Mouse (Mus musculus) midbrain, embryonic 10.5 days (tissue): ENCODE results near the gene Olfr159. TPM values are rescaled to one million over a fixed set of nuclear protein-coding genes. Genes with fewer than 3 reads are reported as not detected.

Experiments used
- DNase-seq: peaks from one replicate; pipeline ENCODE4 v3.0.0-alpha.2; 2017; ENCODE audit warnings: low spot score
- H3K27ac ChIP-seq: fragments of 300-500 bp; sonication (generic); replicated peaks from 2 replicates; pipeline ENCODE4 v1.5.1; 2016; ENCODE audit warnings: mild to moderate bottlenecking
- H3K27me3 ChIP-seq: fragments of 300-500 bp; sonication (generic); 2 replicates; pipeline ENCODE4 v1.6.1; 2016; ENCODE audit warnings: low read depth, mild to moderate bottlenecking; ENCODE audit not compliant: poor library complexity, severe bottlenecking
- H3K36me3 ChIP-seq: fragments of 300-500 bp; sonication (generic); 2 replicates; pipeline ENCODE4 v1.6.1; 2016; ENCODE audit warnings: mild to moderate bottlenecking, moderate library complexity
- H3K4me1 ChIP-seq: fragments of 300-500 bp; sonication (generic); 2 replicates; pipeline ENCODE4 v1.6.1; 2016
- H3K4me3 ChIP-seq: fragments of 300-500 bp; sonication (generic); 2 replicates; pipeline ENCODE4 v1.5.1; 2016; ENCODE audit warnings: mild to moderate bottlenecking, moderate library complexity
- H3K9me3 ChIP-seq: fragments of 300-500 bp; sonication (generic); replicated peaks from 2 replicates; pipeline ENCODE4 v1.6.1; 2016; ENCODE audit warnings: mild to moderate bottlenecking
- WGBS: fragments of 180-500 bp; shearing (Covaris S2); methylation state at CpG from one replicate; pipeline ENCODE4 v1.1.7; 2016; 5-methylcytosine and 5-hydroxymethylcytosine counted together
- polyA plus RNA-seq: library from polyadenylated mRNA; unstranded; fragments of >200 nt; fragmentation: Nextera tagmentation; extraction: Ambion mirVana; gene quantifications from 2 replicates; pipeline ENCODE4 v1.2.1, GENCODE M21; 2016

Gene Olfr159
- polyA plus RNA-seq, 1 experiment from 2014 or later = not detected

DNA sequence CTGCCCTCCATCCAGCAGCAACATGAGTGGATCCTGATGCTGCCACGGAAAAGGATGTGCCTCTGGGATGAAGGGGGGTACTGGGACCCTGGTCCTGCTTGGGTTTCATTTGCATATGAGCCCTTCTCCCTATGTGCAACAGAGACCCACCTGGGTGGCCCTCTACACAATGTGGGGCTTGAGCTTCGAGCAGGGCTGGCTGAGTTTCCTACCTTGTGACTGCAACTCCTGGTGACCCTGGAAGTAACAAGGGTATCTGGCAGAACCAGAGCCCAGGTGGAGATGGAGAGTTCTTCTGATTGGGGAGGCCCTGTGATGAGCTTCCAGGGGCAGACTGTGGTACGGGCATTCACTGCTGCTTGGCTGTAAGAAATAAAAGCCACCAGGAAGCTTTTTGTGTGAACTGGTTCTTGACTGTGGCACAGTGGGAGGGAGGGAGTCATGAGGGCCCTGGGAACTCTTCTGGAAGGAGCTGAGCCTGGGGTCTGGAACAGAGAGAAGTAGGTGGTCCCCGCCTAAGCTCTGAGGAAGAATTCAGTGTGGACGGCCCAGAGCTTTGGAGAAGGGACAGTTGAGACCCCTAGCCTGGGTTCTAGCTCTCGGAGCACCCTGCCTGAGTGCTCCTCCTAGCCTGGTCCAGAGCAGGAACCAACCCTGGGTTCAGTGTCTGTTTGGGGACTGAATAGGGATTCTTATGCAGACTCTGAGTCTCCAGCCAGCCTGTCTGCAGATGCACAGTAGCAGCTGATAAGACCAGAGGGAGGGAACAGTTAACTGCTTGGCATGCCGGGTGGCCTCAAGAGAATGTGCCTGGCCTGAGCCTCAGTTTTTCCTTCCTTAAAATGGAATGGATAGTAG is 42.9 kb downstream of the Olfr159 start:
- no peak for DNase-seq
- WGBS = 75% methylated on average over 7 of the region's 7 CpGs
- Histone ChIP-seq H3K4me3 (no peak overlapping the region), H3K4me1 (0 out of 2 replicates have a peak, but pooled peaks cover 3% of the 10 kb centered on the region), H3K36me3 (no peaks in the 10 kb centered on the region), H3K9me3 (no peaks in the 10 kb centered on the region), H3K27ac (no peak overlapping the region), H3K27me3 (no peaks in the 10 kb centered on the region)

DNA sequence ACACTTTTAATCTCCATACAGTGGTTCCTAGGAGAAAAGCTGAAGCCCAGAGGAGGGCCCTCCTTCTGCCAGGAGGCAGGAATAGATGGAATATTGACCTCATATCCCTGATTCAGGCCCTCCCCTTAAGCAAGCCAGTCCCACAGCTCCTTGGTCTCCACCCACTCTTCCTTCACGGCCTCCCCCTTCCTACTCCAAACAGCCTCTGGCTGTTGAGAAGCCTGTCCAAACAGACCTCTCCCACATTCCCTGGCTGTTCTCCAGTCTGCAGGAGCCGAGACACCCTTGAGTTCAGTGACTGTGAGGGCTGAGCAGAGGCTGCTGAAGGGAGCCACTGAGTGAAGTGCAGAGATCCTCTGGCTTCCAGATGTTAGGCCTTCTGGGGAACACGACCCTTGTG is 43.8 kb downstream of the Olfr159 start, which contains the start of gene Hrct1:
Gene Hrct1, plus strand, starts transcription at position 194 of the 400 bp plus-strand sequence.
- WGBS = 74% methylated on average over 3 of the region's 3 CpGs
- no peak within 1 kb of the TSS for H3K4me3 ChIP-seq
- H3K36me3 ChIP-seq = no peaks in the 10 kb centered on the region
- no peaks in the 10 kb centered on the region for H3K27me3 ChIP-seq
- no peak for DNase-seq
- H3K27ac ChIP-seq = no peak within 1 kb of the TSS
- 0 out of 2 replicates have a peak, but pooled peaks cover 3% of the 10 kb centered on the region for H3K4me1 ChIP-seq
- no peaks in the 10 kb centered on the region for H3K9me3 ChIP-seq

DNA sequence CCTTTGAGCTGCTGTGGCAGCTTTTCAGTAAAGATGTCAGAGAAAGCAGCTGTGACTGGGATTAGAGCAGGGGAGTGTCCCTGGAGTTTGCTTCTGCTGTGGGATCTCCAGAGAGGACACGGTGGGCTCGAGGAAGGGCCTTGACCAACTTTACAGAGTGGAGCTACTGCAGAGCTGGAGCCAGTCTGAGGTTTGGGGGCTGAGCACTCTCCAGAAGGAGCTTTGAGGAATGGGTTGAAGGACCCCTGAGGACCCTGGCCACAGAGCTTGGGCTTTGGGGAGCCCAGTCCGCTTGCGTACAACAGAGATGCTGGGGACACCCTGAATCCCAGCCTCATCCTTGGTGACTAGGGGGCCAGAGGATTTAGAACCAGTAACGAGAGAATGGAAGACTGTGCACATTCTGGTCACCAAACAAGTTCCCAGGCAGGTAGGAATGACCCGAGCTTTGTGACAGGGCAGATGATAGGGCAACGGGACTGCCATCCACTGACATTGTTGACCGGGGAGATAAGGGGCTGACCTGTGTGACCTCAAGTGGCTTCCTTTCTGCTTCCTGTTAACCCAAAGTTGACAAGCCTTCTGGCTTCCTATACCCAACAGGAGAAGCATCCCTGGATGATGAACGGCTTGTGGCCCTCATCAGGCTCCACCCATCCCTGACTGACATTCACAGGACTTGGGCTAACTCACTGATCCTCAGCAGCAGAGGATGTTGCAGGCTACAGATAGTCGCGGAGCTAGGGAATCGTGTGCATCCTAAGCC is 44.4 kb downstream of the Olfr159 start:
- Histone ChIP-seq H3K36me3 (no peaks in the 10 kb centered on the region), H3K27ac (no peak overlapping the region), H3K4me1 (0 out of 2 replicates have a peak, but pooled peaks cover 3% of the 10 kb centered on the region), H3K9me3 (no peaks in the 10 kb centered on the region), H3K4me3 (no peak overlapping the region), H3K27me3 (no peaks in the 10 kb centered on the region)
- WGBS = 75% methylated on average over 12 of the region's 12 CpGs
- DNase-seq = no peak

DNA sequence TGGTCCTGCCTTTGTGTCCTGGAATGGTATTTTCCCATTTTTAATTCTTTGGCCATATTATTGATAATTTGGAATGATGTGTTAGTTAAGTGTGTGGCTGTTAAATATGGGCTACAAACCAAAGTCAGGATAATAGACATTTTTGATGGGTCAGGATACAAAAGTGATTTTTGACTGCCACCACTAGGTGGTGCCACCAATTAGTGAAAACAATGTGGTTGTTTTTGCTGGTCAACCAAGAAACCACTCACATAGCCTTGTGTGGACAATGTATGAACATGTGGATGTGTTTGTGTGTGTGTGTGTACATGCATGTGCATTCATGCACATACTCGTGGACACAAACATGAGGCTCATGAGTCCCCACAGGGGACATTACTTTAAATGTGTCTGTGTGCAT is 46.0 kb downstream of the Olfr159 start:
- H3K4me3 ChIP-seq = no peak overlapping the region
- no peaks in the 10 kb centered on the region for H3K27me3 ChIP-seq
- no peaks in the 10 kb centered on the region for H3K4me1 ChIP-seq
- H3K36me3 ChIP-seq = no peaks in the 10 kb centered on the region
- H3K9me3 ChIP-seq = no peaks in the 10 kb centered on the region
- DNase-seq = no peak
- 32% methylated on average over 1 of the region's 1 CpGs for WGBS
- no peak overlapping the region for H3K27ac ChIP-seq

DNA sequence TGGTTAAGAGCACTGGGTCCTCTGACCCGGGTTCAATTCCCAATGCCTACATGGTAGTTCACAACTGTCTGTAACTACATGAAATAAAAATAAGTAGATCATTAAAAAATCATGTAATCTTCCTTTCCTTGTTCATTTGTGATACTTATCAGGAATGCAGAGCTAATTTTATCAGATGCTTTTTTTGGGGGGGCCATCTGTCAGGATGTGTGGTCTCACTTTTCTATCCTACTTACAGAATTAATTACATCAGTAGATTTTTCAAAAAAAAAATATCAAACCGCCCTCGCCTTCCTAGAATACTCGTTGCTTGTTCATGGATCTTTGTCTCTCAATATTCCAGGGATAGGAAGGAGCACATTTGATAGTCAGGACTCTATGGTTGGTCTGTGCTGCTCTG is 48.6 kb downstream of the Olfr159 start:
- 90% methylated on average over 4 of the region's 4 CpGs for WGBS
- Histone ChIP-seq H3K27ac (no peak overlapping the region), H3K27me3 (no peaks in the 10 kb centered on the region), H3K9me3 (no peaks in the 10 kb centered on the region), H3K4me3 (no peak overlapping the region), H3K4me1 (no peaks in the 10 kb centered on the region), H3K36me3 (no peaks in the 10 kb centered on the region)
- DNase-seq = no peak

DNA sequence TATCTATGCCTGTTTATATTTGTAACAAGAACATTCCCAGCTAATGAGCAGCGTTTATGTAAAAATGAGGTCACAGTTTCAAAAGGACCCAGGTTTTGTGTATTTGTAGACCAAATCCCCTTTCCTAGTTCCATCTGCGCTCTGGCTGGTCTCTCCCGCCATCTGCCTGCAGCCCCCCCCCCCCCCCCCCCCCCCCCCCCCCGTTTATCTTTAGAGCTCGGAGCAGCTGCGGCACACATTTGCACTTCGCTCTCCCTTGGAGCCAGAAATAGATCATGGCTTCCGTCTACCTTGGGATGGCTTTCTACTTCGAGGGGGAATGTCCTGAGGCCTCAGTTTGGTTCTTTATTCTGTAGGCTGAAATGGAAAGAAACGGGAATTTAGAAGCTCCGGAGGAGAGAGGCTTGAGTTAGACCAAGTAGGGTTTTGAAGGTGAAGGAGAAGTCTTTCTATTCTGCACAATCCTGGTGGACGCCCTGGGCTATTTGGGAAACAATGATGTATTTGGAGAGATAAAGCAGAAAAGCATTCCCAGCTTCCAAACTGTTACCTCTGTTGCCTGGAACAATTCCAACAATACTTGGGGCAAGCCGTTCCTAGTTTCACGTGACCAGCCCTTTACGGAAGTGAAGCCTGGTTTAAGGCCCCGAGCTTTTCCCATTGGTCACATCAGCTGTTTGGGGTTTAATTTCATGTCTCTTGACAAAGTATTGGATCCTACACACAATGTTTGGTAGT is 50.1 kb downstream of the Olfr159 start:
- Histone ChIP-seq H3K4me3 (no peak overlapping the region), H3K4me1 (no peaks in the 10 kb centered on the region), H3K9me3 (no peaks in the 10 kb centered on the region), H3K36me3 (no peaks in the 10 kb centered on the region), H3K27ac (no peak overlapping the region), H3K27me3 (no peaks in the 10 kb centered on the region)
- DNase-seq = no peak
- 75% methylated on average over 14 of the region's 16 CpGs for WGBS

Other genes with a start within 250 kb of the Olfr159 start
- gene Tpm2, start 247.2 kb downstream of the Olfr159 start, polyA plus RNA-seq = 41.6 and 44.5 TPM in 2 replicates
- gene Creb3, start 208.7 kb downstream of the Olfr159 start, polyA plus RNA-seq = 43.1 and 49.1 TPM in 2 replicates
- gene Tln1, start 208.3 kb downstream of the Olfr159 start, polyA plus RNA-seq = 43.3 and 47.2 TPM in 2 replicates
- 20.7 and 21.0 TPM in 2 replicates for gene Rgp1, start 192.3 kb downstream of the Olfr159 start, polyA plus RNA-seq
- 26.7 and 31.6 TPM in 2 replicates for gene Gba2, start 192.1 kb downstream of the Olfr159 start, polyA plus RNA-seq
- 0.32 and 0.74 TPM in 2 replicates for gene Msmp, start 186.5 kb downstream of the Olfr159 start, polyA plus RNA-seq
- gene Npr2, start 139.1 kb downstream of the Olfr159 start, polyA plus RNA-seq = 11.7 and 14.3 TPM in 2 replicates
- gene Spag8, start 117.4 kb downstream of the Olfr159 start, polyA plus RNA-seq = 3.0 and 4.3 TPM in 2 replicates
- gene Hint2, start 114.5 kb downstream of the Olfr159 start, polyA plus RNA-seq = 75.5 and 79.3 TPM in 2 replicates
- 4.6 and 7.2 TPM in 2 replicates for gene Tmem8b, start 102.0 kb downstream of the Olfr159 start, polyA plus RNA-seq
- 1.6 and 2.1 TPM in 2 replicates for gene Fam221b, start 101.9 kb downstream of the Olfr159 start, polyA plus RNA-seq
- not detected in 2 replicates for gene Olfr70, start 70.2 kb downstream of the Olfr159 start, polyA plus RNA-seq
- gene Olfr71, start 60.8 kb downstream of the Olfr159 start, polyA plus RNA-seq = not detected in 2 replicates
- gene Hrct1, start 43.8 kb downstream of the Olfr159 start, polyA plus RNA-seq = 0.21 TPM in 1 of 2 replicates, not detected in the other
- gene Spaar, start 41.0 kb downstream of the Olfr159 start, polyA plus RNA-seq = 0.02 TPM in 1 of 2 replicates, not detected in the other
- gene Olfr156, start 52.9 kb upstream of the Olfr159 start, polyA plus RNA-seq = not detected in 2 replicates
- not detected in 2 replicates for gene Olfr157, start 69.2 kb upstream of the Olfr159 start, polyA plus RNA-seq
- not detected in 2 replicates for gene Olfr155, start 80.6 kb upstream of the Olfr159 start, polyA plus RNA-seq
- 8.7 and 10.0 TPM in 2 replicates for gene Reck, start 104.5 kb upstream of the Olfr159 start, polyA plus RNA-seq
- 69.2 and 82.3 TPM in 2 replicates for gene Glipr2, start 186.4 kb upstream of the Olfr159 start, polyA plus RNA-seq
- gene Ccin, start 212.5 kb upstream of the Olfr159 start, polyA plus RNA-seq = not detected in 2 replicates
- 187 and 190 TPM in 2 replicates for gene Clta, start 233.4 kb upstream of the Olfr159 start, polyA plus RNA-seq